Mouse (Mus musculus): ENCODE measurements around the gene Phf6. TPM values are rescaled to one million over a fixed set of nuclear protein-coding genes. Genes with fewer than 3 reads are reported as not detected.
"Not testable (repeated sequence)": the region's sequence is repeated elsewhere in the genome, so short reads cannot be mapped to it uniquely, and the experiment has no call there.

Gene Phf6
- polyA plus RNA-seq, 1 experiment from 2014 or later: 7.4 TPM

DNA sequence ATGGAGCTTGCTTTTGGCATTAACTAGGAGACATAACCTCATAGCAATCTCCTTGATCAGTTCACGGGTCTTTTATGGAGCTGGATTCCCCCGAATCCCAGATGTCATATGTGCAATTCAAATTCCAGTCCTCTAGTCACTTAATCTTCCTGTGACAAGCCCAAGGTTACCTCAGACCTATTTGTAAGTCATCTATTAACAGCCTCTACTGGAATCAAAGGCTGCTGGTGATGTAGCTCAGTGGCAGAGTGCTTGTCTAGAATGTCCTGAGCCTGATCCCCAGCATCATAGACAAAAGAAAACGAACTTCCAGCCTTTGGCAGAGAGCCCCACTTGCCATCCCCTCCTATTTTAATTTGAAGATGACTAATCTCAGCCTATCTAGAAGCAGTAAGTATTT is 69.3 kb downstream of the Phf6 start:
- DNase-seq (ENCODE audit: low spot score): no peak
- no peaks in the 10 kb centered on the region for H3K27me3 ChIP-seq (ENCODE audit: control insufficient read depth, insufficient read depth, low read length)
- H3K9ac ChIP-seq (ENCODE audit: low read length): no peak overlapping the region
- 64% methylated on average over 3 of the region's 3 CpGs for WGBS
- TF ChIP-seq CTCF (IDR thresholded peaks at IDR 0.05; ENCODE audit: low read depth) (no peak), EP300 (optimal IDR thresholded peaks at IDR 0.05) (no peak)
- no peak overlapping the region for H3K4me2 ChIP-seq (replicated peaks; ENCODE audit: low read depth)
- H3K9me3 ChIP-seq (ENCODE audit: control insufficient read depth, low read length): no peaks in the 10 kb centered on the region
- H3K4me1 ChIP-seq (replicated peaks; ENCODE audit: control insufficient read depth, insufficient read depth): no peaks in the 10 kb centered on the region
- H3K27ac ChIP-seq (replicated peaks): no peak overlapping the region
- H3K36me3 ChIP-seq (ENCODE audit: control insufficient read depth, insufficient read depth, low read length): no peaks in the 10 kb centered on the region
- ATAC-seq (ENCODE audit: low FRiP score, low TSS enrichment): no peak
- H3K4me3 ChIP-seq (ENCODE audit: low read depth, low read length): no peak overlapping the region

DNA sequence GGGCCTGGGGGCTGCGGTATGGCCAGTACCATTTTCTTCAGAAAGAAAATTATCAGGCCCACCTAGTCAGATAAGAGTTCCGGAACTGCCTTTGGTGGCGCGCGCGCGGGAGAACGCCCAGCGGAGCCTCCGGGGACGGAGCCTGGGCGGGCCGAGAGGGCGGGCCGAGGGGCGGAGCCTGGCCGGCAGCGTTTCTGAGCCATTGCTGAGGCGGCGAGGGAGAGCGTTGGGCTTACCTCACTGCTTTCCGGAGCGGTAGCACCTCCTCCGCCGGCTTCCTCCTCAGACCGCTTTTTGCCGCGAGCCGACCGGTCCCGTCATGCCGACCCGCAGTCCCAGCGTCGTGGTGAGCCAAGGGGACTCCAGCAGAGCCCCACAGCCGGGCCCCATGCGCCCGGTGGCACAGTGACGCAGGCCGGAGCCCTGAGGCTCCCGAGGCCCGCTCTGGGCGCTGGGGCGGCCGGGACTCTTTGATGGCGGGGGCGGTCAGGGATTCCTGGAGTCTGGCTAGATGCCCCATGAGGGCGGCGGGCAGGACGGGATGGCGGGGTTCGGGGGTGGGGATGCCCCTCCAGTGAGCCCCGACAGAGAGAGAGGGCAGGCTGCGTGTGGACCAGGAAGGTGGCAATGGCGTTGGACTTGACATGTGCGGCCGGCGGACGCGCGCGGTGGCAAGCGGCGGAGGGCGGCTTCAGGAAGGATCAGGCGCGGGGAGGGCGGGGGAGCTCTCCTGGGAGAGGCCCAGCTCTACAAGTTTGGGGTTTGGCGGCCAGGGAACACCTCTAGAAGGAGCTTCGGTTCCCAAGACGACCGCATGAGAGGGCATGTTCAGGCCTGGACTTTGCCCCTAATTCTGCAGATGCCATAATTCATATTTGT is 76.1 kb downstream of the Phf6 start, which contains the start of gene Hprt:
Hprt (plus strand) TSS at position 233 of the 879 bp plus-strand sequence.
- peak; percentile 91 for DNase-seq (ENCODE audit: low spot score)
- 14% methylated on average over 60 of the region's 72 CpGs for WGBS
- no peaks in the 10 kb centered on the region for H3K27me3 ChIP-seq (ENCODE audit: control insufficient read depth, insufficient read depth, low read length)
- no peaks in the 10 kb centered on the region for H3K36me3 ChIP-seq (ENCODE audit: control insufficient read depth, insufficient read depth, low read length)
- H3K27ac ChIP-seq (replicated peaks): peak within 1 kb of the TSS; percentile 97
- peak within 1 kb of the TSS; percentile 52 for H3K4me2 ChIP-seq (replicated peaks; ENCODE audit: low read depth)
- H3K4me1 ChIP-seq (replicated peaks; ENCODE audit: control insufficient read depth, insufficient read depth): no peaks in the 10 kb centered on the region
- H3K9me3 ChIP-seq (ENCODE audit: control insufficient read depth, low read length): no peaks in the 10 kb centered on the region
- H3K9ac ChIP-seq (ENCODE audit: low read length): peak within 1 kb of the TSS; percentile 88
- peak; percentile 96 for ATAC-seq (ENCODE audit: low FRiP score, low TSS enrichment)
- TF ChIP-seq CTCF (IDR thresholded peaks at IDR 0.05; ENCODE audit: low read depth): 0 out of 2 replicates have a peak, but pooled peaks have one; percentile 3
- TF ChIP-seq EP300 (optimal IDR thresholded peaks at IDR 0.05): no peak
- peak within 1 kb of the TSS; percentile 62 for H3K4me3 ChIP-seq (ENCODE audit: low read depth, low read length)

DNA sequence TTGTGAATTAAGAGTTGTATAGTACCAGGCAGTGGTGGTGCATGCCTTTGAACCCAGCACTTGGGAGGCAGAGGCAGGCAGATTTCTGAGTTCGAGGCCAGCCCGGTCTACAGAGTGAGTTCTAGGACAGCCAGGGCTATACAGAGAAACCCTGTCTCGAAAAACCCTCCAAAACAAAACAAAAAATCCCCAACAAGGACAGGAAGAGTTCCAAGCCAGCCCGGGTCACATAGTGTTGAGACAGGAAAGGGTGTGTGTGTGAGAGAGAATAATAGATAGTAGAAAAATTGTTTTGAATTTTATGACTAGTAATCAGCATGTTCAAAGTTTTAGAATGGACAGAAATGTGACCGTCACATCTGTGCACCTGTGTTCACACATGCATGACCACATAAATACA is 82.7 kb downstream of the Phf6 start:
- not testable (repeated sequence) for H3K4me2 ChIP-seq (replicated peaks; ENCODE audit: low read depth); ATAC-seq (ENCODE audit: low FRiP score, low TSS enrichment); H3K27ac ChIP-seq (replicated peaks); H3K27me3 ChIP-seq (ENCODE audit: control insufficient read depth, insufficient read depth, low read length); H3K36me3 ChIP-seq (ENCODE audit: control insufficient read depth, insufficient read depth, low read length); H3K9ac ChIP-seq (ENCODE audit: low read length); H3K9me3 ChIP-seq (ENCODE audit: control insufficient read depth, low read length); DNase-seq (ENCODE audit: low spot score); H3K4me3 ChIP-seq (ENCODE audit: low read depth, low read length); H3K4me1 ChIP-seq (replicated peaks; ENCODE audit: control insufficient read depth, insufficient read depth)
- WGBS: 82% methylated on average over 5 of the region's 5 CpGs

DNA sequence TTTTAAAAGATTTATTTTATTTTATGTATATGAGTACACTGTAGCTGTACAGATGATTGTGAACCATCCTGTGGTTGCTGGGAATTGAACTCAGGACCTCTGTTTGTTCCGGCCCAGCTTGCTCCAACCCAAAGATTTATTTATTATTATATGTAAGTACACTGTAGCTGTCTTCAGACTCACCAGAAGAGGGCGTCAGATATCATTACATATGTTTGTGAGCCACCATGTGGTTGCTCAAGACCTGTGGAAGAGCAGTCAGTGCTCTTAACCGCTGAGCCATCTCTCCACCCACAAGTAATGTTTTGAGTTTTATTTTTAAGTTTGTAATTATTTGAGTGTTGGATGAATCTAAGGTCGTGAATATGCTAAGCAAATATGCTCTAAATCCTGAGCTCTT is 92.8 kb downstream of the Phf6 start:
- not testable (repeated sequence) for H3K27me3 ChIP-seq (ENCODE audit: control insufficient read depth, insufficient read depth, low read length); H3K4me1 ChIP-seq (replicated peaks; ENCODE audit: control insufficient read depth, insufficient read depth); H3K4me3 ChIP-seq (ENCODE audit: low read depth, low read length); H3K27ac ChIP-seq (replicated peaks); DNase-seq (ENCODE audit: low spot score); ATAC-seq (ENCODE audit: low FRiP score, low TSS enrichment); H3K9me3 ChIP-seq (ENCODE audit: control insufficient read depth, low read length); H3K9ac ChIP-seq (ENCODE audit: low read length); H3K36me3 ChIP-seq (ENCODE audit: control insufficient read depth, insufficient read depth, low read length); H3K4me2 ChIP-seq (replicated peaks; ENCODE audit: low read depth)
- 61% methylated on average over 4 of the region's 4 CpGs for WGBS
- peak; percentile 53 for TF ChIP-seq CTCF (IDR thresholded peaks at IDR 0.05; ENCODE audit: low read depth)

DNA sequence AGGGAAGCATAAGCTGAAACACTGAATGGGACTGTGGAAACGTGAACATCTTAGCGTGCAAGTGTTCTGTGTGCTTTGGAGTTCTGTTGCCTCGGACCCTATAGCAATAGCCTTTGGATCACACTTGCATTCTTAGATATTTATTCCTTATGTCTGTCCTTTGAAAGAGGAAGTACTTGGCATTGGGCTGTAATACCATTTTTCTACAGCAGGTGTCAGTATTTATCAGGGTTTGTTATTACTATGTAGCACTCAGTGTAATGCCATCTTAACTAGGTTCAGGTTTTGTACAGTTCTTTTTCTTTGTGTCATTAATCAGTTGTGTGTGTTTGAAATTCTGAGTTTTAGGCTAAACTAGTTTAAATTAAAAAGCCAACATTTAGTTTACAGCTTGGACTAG is 94.0 kb downstream of the Phf6 start:
- 41% methylated on average over 3 of the region's 3 CpGs for WGBS
- no peak overlapping the region for H3K27ac ChIP-seq (replicated peaks)
- H3K4me3 ChIP-seq (ENCODE audit: low read depth, low read length): no peak overlapping the region
- no peak overlapping the region for H3K4me2 ChIP-seq (replicated peaks; ENCODE audit: low read depth)
- H3K4me1 ChIP-seq (replicated peaks; ENCODE audit: control insufficient read depth, insufficient read depth): no peaks in the 10 kb centered on the region
- no peak overlapping the region for H3K9ac ChIP-seq (ENCODE audit: low read length)
- DNase-seq (ENCODE audit: low spot score): no peak
- no peak for ATAC-seq (ENCODE audit: low FRiP score, low TSS enrichment)
- TF ChIP-seq EP300 (optimal IDR thresholded peaks at IDR 0.05) (no peak), CTCF (IDR thresholded peaks at IDR 0.05; ENCODE audit: low read depth) (peak; percentile 77)
- no peaks in the 10 kb centered on the region for H3K9me3 ChIP-seq (ENCODE audit: control insufficient read depth, low read length)
- no peaks in the 10 kb centered on the region for H3K36me3 ChIP-seq (ENCODE audit: control insufficient read depth, insufficient read depth, low read length)
- no peaks in the 10 kb centered on the region for H3K27me3 ChIP-seq (ENCODE audit: control insufficient read depth, insufficient read depth, low read length)

Other genes starting within 250 kb of the Phf6 start
- 0.25 and 0.27 TPM in 2 replicates for gene Ccdc160, start 121.1 kb upstream of the Phf6 start, polyA plus RNA-seq (2015; fragmentation: Nextera tagmentation; extraction: Ambion mirVana)
- 251 and 254 TPM in 2 replicates for gene Hprt, start 75.9 kb downstream of the Phf6 start, polyA plus RNA-seq (2015; fragmentation: Nextera tagmentation; extraction: Ambion mirVana)

Measured in stomach, postnatal 0 days (tissue).